Mouse (Mus musculus) liver, adult 2 months (tissue): ENCODE measurements around the gene Baz2b. TPM values are rescaled to one million over a fixed set of nuclear protein-coding genes. Genes with fewer than 3 reads are reported as not detected.

ENCODE experiments used
- DNase-seq: peaks from one replicate; pipeline ENCODE4 v3.0.0-alpha.2; 2011; ENCODE audit warnings: low read depth, low spot score; ENCODE audit errors: extremely low read depth
- H3K27ac ChIP-seq: fragments of 200-500 bp; replicated peaks from 2 replicates; pipeline ENCODE4 v1.5.1; 2012; ENCODE audit warnings: low read depth, mild to moderate bottlenecking, control low read depth, inconsistent platforms, low read length; ENCODE audit not compliant: insufficient read depth
- H3K27me3 ChIP-seq: fragments of 200-500 bp; 2 replicates; pipeline ENCODE4 v1.6.1; 2012; ENCODE audit warnings: mild to moderate bottlenecking, moderate library complexity, low read length, inconsistent platforms; ENCODE audit not compliant: control insufficient read depth, insufficient read depth
- H3K36me3 ChIP-seq: fragments of 200-500 bp; 2 replicates; pipeline ENCODE4 v1.6.1; 2012; ENCODE audit warnings: low read length, inconsistent platforms; ENCODE audit not compliant: control insufficient read depth, insufficient read depth
- H3K4me1 ChIP-seq: fragments of 200-500 bp; 2 replicates; pipeline ENCODE4 v1.6.1; 2011; ENCODE audit warnings: low read length; ENCODE audit not compliant: control insufficient read depth, insufficient read depth
- H3K4me3 ChIP-seq: fragments of 200-500 bp; 2 replicates; pipeline ENCODE4 v1.5.1; 2011; ENCODE audit warnings: low read depth, mild to moderate bottlenecking, control low read depth, low read length, moderate library complexity; ENCODE audit not compliant: insufficient read depth
- H3K79me2 ChIP-seq: fragments of 200-500 bp; 2 replicates; pipeline ENCODE4 v1.6.1; 2012; ENCODE audit warnings: inconsistent platforms, mild to moderate bottlenecking, low read length, moderate library complexity; ENCODE audit not compliant: control insufficient read depth, insufficient read depth
- H3K9ac ChIP-seq: fragments of 200-500 bp; 2 replicates; pipeline ENCODE4 v1.6.1; 2012; ENCODE audit warnings: low read depth, mild to moderate bottlenecking, control low read depth, inconsistent platforms, low read length
- CTCF ChIP-seq: fragments of 200-500 bp; IDR thresholded peaks from 2 replicates; pipeline ENCODE4 v1.5.1; 2011; ENCODE audit warnings: low read depth, low read length, control low read depth
- POLR2A ChIP-seq: fragments of 200-500 bp; IDR thresholded peaks from 2 replicates; pipeline ENCODE4 v1.6.1; 2011; ENCODE audit warnings: low read length, control low read depth; ENCODE audit not compliant: insufficient read depth; ENCODE audit errors: extremely low read depth
- WGBS: fragments of 180-500 bp; shearing (Covaris S2); methylation state at CpG from one replicate; pipeline ENCODE4 v1.1.7; 2018; 5-methylcytosine and 5-hydroxymethylcytosine counted together
- polyA plus RNA-seq: library from polyadenylated mRNA; depleted of rRNA; stranded (reverse); fragments of >200 nt; gene quantifications from 2 replicates; pipeline ENCODE4 v1.2.3, GENCODE M21; 2012
- total RNA-seq: library from RNA; depleted of rRNA; stranded (reverse); fragments of >200 nt; gene quantifications from 2 replicates; pipeline ENCODE4 v1.2.3, GENCODE M21; 2014

The Baz2b gene
- total and polyA plus RNA-seq, 2 experiments: 4.8 to 23.5 TPM

DNA sequence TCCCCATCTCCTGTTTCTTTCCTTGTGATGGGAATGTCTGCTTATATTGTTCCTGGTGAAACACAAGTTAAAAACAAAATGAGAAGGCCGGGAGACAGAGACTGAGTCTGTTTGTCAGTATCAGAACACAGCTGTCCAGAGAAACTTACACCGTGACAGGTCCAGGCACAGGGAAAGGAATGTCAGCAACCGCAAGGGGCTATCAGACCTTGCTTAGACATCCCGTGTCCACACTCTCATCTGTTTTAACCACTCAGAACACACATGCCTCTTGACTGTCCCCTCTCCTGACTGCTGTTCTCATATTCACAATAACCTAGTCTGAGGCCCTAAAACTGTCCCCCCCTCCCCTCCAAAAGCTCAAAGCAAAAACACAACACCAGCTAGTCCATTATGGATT is 247.1 kb downstream of the Baz2b start:
- peaks cover 20% of the 10 kb centered on the region for H3K36me3 ChIP-seq
- TF ChIP-seq CTCF: no peak
- TF ChIP-seq POLR2A: no peak
- H3K27ac ChIP-seq: no peak overlapping the region
- H3K27me3 ChIP-seq: no peaks in the 10 kb centered on the region
- no peak overlapping the region for H3K9ac ChIP-seq
- DNase-seq: no peak
- H3K79me2 ChIP-seq: no peaks in the 10 kb centered on the region
- H3K4me3 ChIP-seq: no peak overlapping the region
- 94% methylated on average over 4 of the region's 4 CpGs for WGBS
- H3K4me1 ChIP-seq: no peaks in the 10 kb centered on the region

DNA sequence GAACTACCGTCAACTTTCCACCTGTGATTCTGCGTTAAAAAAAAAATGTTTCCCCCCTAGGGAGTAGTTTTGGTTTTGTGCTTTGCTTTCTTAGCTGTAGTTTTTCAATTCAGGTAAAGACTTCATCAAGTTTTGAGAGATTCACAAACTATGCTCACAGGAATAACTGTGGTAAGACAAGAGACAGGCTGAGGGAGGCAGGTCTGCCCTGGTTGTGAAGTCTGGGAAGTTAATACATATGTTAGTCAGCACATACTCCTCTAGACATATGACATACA is 249.2 kb downstream of the Baz2b start:
- Histone ChIP-seq H3K4me1 (no peaks in the 10 kb centered on the region), H3K9ac (no peak overlapping the region), H3K27ac (no peak overlapping the region), H3K4me3 (no peak overlapping the region), H3K27me3 (no peaks in the 10 kb centered on the region), H3K36me3 (peaks cover 30% of the 10 kb centered on the region), H3K79me2 (no peaks in the 10 kb centered on the region)
- 90% methylated on average over 2 of the region's 2 CpGs for WGBS
- DNase-seq: no peak
- no peak for TF ChIP-seq POLR2A
- TF ChIP-seq CTCF: no peak

DNA sequence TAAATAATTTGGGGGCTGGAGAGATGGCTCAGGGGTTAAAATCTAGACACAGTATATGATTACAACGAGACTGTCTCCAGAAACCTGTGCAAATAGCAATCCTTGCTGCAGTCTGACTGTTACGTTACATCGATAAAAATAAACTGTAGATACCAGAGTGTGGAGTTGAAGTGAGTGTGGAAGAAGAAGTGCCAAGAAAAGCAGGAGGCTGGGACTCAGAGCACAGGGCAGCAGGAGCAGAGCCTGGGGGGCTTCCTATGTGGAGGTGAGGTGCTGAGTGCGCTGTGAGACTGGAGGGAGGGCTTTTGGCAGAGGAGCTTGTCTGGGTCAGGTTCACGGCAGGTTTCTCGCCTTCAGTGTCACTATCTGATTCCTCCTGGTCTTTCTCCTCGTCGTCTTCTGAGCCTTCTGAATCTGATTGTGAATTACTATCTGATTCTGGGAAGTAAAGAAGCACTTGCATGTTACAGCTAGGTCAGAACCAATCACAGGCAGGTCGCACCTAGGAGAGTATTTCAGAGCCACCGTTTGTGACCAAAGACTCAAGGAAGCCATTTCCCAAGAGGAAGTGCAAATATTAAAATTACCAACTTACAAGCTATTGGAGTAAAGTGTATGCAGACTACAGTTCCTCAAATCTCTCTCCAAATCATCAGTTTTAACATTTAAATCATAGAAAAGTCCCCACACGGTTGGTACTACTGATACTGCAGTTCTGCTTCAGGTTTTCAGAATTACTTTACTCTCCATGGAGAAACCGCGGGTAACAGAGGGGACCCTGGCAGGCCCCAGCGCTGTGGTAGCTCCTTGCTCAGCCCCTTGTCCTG is 249.8 kb downstream of the Baz2b start:
- H3K79me2 ChIP-seq: no peaks in the 10 kb centered on the region
- H3K4me1 ChIP-seq: no peaks in the 10 kb centered on the region
- no peak for DNase-seq
- no peak overlapping the region for H3K9ac ChIP-seq
- TF ChIP-seq POLR2A: no peak
- no peak for TF ChIP-seq CTCF
- WGBS: 90% methylated on average over 14 of the region's 14 CpGs
- peaks cover 30% of the 10 kb centered on the region for H3K36me3 ChIP-seq
- H3K27ac ChIP-seq: no peak overlapping the region
- H3K4me3 ChIP-seq: no peak overlapping the region
- no peaks in the 10 kb centered on the region for H3K27me3 ChIP-seq

- 66% methylated on average over 6 of the region's 6 CpGs for WGBS
- Histone ChIP-seq H3K27ac (no peak overlapping the region), H3K4me3 (no peak overlapping the region), H3K27me3 (no peaks in the 10 kb centered on the region), H3K79me2 (no peaks in the 10 kb centered on the region), H3K4me1 (no peaks in the 10 kb centered on the region), H3K36me3 (peaks cover 32% of the 10 kb centered on the region), H3K9ac (no peak overlapping the region)
- TF ChIP-seq POLR2A (no peak), CTCF (no peak)
- DNase-seq: no peak
Observed at GRCm38 (mm10) chr2:59958543-59958942, 251.1 kb downstream of the Baz2b start.

DNA sequence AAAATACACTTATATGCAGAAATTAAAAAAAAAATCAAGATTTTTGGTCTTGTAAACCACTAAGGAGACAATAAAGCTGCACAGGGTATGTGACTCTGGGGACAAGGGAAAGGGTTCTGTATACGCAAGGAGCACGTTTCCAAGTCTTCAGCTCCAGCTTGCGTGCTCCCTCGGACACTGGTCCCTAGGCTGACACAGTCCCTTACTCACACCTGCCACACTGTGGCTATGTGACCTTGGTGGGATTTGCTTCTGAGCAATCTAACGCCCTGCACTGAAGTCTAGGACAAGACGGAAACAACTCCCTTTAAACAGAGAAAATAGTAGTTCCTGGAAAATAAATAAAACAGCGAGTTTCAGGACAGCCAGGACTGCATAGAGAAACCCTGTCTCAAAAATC is 253.7 kb downstream of the Baz2b start:
- 96% methylated on average over 7 of the region's 7 CpGs for WGBS
- H3K27me3 ChIP-seq: no peaks in the 10 kb centered on the region

DNA sequence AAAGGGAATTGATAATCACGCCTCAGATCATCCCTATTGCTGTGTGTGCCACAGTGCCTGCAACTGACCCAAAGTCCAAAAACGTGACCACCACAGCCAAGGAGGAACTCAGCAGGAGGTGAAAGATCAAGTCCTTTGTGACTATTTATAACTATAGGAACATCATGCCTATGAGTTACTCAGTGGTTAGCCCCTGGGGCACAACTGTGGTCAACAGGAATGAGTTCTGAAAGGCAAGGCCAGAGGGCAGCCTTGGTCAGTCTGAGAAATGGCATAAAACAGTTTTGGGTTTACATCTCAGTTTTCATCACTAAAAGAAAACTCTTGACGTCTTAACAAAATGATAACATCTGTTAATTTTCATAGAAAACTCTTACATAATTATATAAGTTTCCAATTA is 254.8 kb downstream of the Baz2b start:
- Histone ChIP-seq H3K27me3 (no peaks in the 10 kb centered on the region), H3K27ac (no peak overlapping the region), H3K36me3 (peaks cover 30% of the 10 kb centered on the region), H3K9ac (no peak overlapping the region), H3K4me3 (no peak overlapping the region), H3K79me2 (no peaks in the 10 kb centered on the region), H3K4me1 (no peaks in the 10 kb centered on the region)
- 83% methylated on average over 3 of the region's 3 CpGs for WGBS
- TF ChIP-seq CTCF (no peak), POLR2A (no peak)
- no peak for DNase-seq

More for the DNA sequence above, 253.7 kb downstream of the Baz2b start:
- no peaks in the 10 kb centered on the region for H3K79me2 ChIP-seq
- no peak overlapping the region for H3K27ac ChIP-seq
- no peak overlapping the region for H3K9ac ChIP-seq
- no peak overlapping the region for H3K4me3 ChIP-seq
- H3K4me1 ChIP-seq: no peaks in the 10 kb centered on the region
- DNase-seq: no peak
- peaks cover 30% of the 10 kb centered on the region for H3K36me3 ChIP-seq
- TF ChIP-seq POLR2A (no peak), CTCF (no peak)
